Mouse (Mus musculus): ENCODE measurements around the gene Mob3b.

GRCm38 (mm10) chr4:34991891-34992865 lies 165.1 kb downstream of the Mob3b start:
- no peak for TF ChIP-seq POLR2A (IDR thresholded peaks at IDR 0.05; ENCODE audit: borderline replicate concordance, control insufficient read depth, low read depth, low read length)
- TF ChIP-seq CTCF (IDR thresholded peaks at IDR 0.05; ENCODE audit: control insufficient read depth, insufficient read depth, low read length), result no peak
